Mouse (Mus musculus): Measurements from ENCODE around the gene Ifna6.
"Not testable (repeated sequence)": the region's sequence is repeated elsewhere in the genome, so short reads cannot be mapped to it uniquely, and the experiment has no call there.

Gene Ifna6

DNA sequence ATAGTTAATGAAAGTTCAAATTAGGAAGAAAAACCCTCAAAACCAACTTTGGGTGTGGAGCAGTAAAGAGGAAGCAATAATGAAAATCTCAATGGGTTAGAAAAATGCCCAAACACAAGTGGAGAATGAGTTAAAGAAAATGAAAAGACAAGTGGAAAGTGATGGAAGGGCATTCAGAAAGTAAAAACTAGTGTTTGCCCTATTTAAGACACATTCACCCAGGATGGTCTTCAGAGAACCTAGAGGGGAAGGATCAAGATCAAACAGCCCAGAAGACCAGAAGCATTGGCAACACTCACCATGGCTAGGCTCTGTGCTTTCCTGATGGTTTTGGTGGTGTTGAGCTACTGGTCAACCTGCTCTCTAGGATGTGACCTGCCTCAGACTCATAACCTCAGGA lies at the start of gene Ifna6:
Ifna6 (plus strand) TSS at position 301 of the 400 bp plus-strand sequence.
- not testable (repeated sequence) for DNase-seq (ENCODE audit: low spot score in 2 of 2)

- not testable (repeated sequence) for DNase-seq (ENCODE audit: low spot score in 2 of 2)
Observed at GRCm38 (mm10) chr4:88779550-88779949, 47.7 kb upstream of the Ifna6 start, which contains the start of gene Gm13272. Gene Gm13272 (plus strand): TSS chr4:88779850.

DNA sequence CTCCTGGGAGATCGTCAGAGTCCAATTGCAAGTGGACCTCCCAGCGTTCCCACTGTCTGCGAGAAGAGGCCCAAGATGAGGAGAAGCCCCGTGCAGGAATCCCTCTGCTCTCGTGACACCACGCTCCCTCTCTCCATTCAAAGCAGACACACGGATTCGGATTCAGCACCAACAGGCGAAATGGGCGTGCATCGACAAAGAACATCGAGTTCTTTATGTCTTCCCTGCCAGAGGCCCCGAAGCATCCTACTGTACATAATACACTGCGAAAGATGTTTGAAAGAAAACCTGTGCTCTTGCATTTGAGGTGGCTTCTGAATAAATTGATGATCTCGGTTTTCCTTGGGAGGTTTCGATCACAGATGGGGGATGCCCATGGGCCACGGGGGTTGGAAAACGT lies 46.9 kb upstream of the Ifna6 start:
- DNase-seq (ENCODE audit: low spot score in 2 of 2) = not testable (repeated sequence)

DNA sequence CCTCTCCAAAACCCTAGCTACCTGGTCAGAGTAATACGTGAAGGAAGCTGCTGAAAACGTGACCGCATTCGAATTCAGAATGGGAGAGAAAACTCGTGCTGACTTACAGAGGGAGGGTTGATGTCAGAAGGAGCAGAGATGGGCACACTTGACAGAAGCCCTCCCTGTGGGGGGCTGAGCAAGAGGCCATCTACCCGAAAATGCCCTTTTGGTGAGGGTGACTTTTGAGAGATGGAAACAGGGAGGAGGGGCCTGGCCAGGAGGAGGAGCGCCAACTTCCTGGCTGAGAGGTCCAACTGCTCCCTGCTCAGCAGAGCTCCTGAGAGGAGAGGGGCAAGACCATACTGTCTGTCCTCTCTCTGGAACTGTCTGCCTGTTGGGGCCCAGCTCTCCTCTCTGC lies 45.4 kb upstream of the Ifna6 start, which contains the start of gene Ifnz:
Ifnz (plus strand) TSS at position 301 of the 400 bp plus-strand sequence.
- DNase-seq (ENCODE audit: low spot score in 2 of 2) = not testable (repeated sequence)

GRCm38 (mm10) chr4:88782335-88782734 lies 44.9 kb upstream of the Ifna6 start:
- not testable (repeated sequence) for DNase-seq (ENCODE audit: low spot score in 2 of 2)

- not testable (repeated sequence) for DNase-seq (ENCODE audit: low spot score in 2 of 2)
Observed at GRCm38 (mm10) chr4:88785409-88785808, 41.8 kb upstream of the Ifna6 start, which contains the start of gene Gm13276. Gene Gm13276 (plus strand): TSS chr4:88785709.

- DNase-seq (ENCODE audit: low spot score in 2 of 2) = peak; percentile 30 to 47
Observed at GRCm38 (mm10) chr4:88788402-88788801, 38.8 kb upstream of the Ifna6 start, which contains the start of gene Gm13277. Gene Gm13277 (plus strand): TSS chr4:88788632.

DNA sequence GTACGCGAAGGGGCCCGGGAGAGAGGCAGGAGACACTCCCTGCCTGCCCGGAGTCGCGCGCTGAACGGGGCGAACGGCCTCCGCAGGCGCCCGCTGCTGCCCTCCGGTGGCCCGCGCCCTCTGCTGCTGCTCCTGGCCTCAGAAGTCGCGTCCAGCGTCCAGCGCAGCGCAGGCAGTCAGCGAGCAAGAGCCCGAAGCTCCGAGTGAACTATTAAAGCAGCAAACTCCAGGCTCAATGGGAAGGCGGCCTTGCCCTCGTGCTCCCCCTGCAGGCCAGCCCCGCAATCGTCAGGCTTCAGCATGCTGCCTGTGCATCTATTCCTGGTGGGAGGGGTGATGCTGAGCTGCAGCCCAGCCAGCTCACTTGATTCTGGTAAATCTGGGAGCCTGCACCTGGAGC lies 36.0 kb upstream of the Ifna6 start, which contains the start of gene Gm13278:
Gm13278 (plus strand) TSS at position 301 of the 400 bp plus-strand sequence.
- not testable (repeated sequence) for DNase-seq (ENCODE audit: low spot score in 2 of 2)

GRCm38 (mm10) chr4:88793936-88794675 lies 33.1 kb upstream of the Ifna6 start, which contains the start of gene Gm13275:
Gene Gm13275 (plus strand): TSS chr4:88794487.
- DNase-seq (ENCODE audit: low spot score in 2 of 2) = peak; percentile 34 to 58

DNA sequence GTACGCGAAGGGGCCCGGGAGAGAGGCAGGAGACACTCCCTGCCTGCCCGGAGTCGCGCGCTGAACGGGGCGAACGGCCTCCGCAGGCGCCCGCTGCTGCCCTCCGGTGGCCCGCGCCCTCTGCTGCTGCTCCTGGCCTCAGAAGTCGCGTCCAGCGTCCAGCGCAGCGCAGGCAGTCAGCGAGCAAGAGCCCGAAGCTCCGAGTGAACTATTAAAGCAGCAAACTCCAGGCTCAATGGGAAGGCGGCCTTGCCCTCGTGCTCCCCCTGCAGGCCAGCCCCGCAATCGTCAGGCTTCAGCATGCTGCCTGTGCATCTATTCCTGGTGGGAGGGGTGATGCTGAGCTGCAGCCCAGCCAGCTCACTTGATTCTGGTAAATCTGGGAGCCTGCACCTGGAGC lies 30.1 kb upstream of the Ifna6 start, which contains the start of gene Gm13279:
Gm13279 (plus strand) TSS at position 301 of the 400 bp plus-strand sequence.
- not testable (repeated sequence) for DNase-seq (ENCODE audit: low spot score in 2 of 2)

DNA sequence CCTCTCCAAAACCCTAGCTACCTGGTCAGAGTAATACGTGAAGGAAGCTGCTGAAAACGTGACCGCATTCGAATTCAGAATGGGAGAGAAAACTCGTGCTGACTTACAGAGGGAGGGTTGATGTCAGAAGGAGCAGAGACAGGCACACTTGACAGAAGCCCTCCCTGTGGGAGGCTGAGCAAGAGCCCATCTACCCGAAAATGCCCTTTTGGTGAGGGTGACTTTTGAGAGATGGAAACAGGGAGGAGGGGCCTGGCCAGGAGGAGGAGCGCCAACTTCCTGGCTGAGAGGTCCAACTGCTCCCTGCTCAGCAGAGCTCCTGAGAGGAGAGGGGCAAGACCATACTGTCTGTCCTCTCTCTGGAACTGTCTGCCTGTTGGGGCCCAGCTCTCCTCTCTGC lies 27.9 kb upstream of the Ifna6 start, which contains the start of gene Gm13285:
Gm13285 (plus strand) TSS at position 301 of the 400 bp plus-strand sequence.
- not testable (repeated sequence) for DNase-seq (ENCODE audit: low spot score in 2 of 2)

GRCm38 (mm10) chr4:88802954-88803353 lies 24.3 kb upstream of the Ifna6 start, which contains the start of gene Gm13287:
Gene Gm13287 (plus strand): TSS chr4:88803254.
- not testable (repeated sequence) for DNase-seq (ENCODE audit: low spot score in 2 of 2)

GRCm38 (mm10) chr4:88805231-88805630 lies 22.0 kb upstream of the Ifna6 start, which contains the start of gene Gm13288:
Gene Gm13288 (plus strand): TSS chr4:88805531.
- DNase-seq (ENCODE audit: low spot score in 2 of 2) = not testable (repeated sequence)

GRCm38 (mm10) chr4:88805761-88806160 lies 21.5 kb upstream of the Ifna6 start:
- not testable (repeated sequence) for DNase-seq (ENCODE audit: low spot score in 2 of 2)

DNA sequence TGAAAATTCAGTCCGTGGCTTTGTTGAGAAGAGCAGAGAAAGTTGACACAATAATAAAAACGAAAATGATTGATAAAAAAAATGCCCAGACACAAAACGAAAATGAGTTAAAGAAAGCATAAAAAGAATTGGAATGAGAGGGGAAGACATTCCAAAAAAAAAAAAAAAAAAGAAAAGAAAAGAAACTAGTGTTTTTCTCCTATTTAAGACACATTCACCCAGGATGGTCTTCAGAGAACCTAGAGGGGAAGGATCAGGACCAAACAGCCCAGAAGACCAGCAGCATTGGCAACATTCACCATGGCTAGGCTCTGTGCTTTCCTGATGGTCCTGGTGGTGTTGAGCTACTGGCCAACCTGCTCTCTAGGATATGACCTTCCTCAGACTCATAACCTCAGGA lies 11.3 kb upstream of the Ifna6 start, which contains the start of gene Ifna7:
Ifna7 (plus strand) TSS at position 301 of the 400 bp plus-strand sequence.
- no peak for DNase-seq (ENCODE audit: low spot score in 2 of 2)

DNA sequence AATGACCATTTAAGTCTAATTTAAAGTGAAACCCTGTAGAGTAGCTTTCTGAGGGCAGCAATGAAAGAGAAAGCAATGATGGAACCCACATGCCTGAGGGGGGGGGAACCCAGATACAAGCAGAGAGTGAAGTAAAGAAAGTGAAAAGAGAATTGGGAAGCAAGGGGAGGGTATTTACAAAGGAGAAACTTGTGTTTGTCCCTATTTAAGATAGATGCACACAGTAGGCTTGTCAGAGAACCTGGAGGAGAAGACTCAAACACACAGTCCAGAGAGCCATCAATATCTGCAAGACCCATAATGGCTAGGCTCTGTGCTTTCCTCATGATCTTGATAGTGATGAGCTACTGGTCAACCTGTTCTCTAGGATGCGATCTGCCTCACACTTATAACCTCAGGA lies 7.6 kb upstream of the Ifna6 start, which contains the start of gene Ifna11:
Ifna11 (plus strand) TSS at position 301 of the 400 bp plus-strand sequence.
- no peak for DNase-seq (ENCODE audit: low spot score in 2 of 2)

GRCm38 (mm10) chr4:88822995-88823394 lies 4.2 kb upstream of the Ifna6 start:
- no peak for DNase-seq (ENCODE audit: low spot score in 2 of 2)

DNA sequence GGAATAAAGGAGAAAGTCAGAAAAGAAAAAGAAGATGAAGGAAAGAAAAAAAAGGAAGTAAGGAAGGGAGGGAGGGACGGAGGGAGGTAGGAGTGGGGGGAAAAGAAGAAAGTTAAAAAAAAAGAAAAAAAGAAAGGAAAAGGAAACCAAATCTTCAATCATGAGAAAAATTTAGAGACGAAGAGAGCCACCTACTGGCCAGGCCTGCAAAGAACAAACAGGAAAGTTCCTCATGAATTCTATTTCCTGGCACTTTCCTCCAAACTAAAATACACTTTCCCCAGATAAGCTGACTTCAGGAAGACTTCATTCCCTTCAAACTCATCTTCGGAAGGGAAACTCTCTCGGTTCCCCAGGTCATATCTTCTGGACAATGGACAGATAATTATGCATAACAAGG lies 3.3 kb downstream of the Ifna6 start:
- DNase-seq (ENCODE audit: low spot score in 2 of 2) = no peak

DNA sequence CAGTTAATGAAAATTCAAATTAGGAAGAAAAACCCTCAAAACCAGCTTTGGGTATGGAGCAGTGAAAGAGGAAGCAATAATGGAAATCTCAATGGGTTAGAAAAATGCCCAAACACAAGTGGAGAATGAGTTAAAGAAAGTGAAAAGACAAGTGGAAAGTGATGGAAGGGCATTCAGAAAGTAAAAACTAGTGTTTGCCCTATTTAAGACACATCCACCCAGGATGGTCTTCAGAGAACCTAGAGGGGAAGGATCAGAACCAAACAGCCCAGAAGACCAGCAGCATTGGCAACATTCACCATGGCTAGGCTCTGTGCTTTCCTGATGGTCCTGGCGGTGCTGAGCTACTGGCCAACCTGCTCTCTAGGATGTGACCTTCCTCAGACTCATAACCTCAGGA lies 8.0 kb downstream of the Ifna6 start, which contains the start of gene Ifna5:
Ifna5 (plus strand) TSS at position 301 of the 400 bp plus-strand sequence.
- DNase-seq (ENCODE audit: low spot score in 2 of 2) = not testable (repeated sequence)

- no peak for DNase-seq (ENCODE audit: low spot score in 2 of 2)
Observed at GRCm38 (mm10) chr4:88838828-88839227, 11.6 kb downstream of the Ifna6 start.

- DNase-seq (ENCODE audit: low spot score in 2 of 2) = no peak
Observed at GRCm38 (mm10) chr4:88840058-88840457, 12.8 kb downstream of the Ifna6 start.

- DNase-seq (ENCODE audit: low spot score in 2 of 2) = no peak
Observed at GRCm38 (mm10) chr4:88841438-88841911, 14.3 kb downstream of the Ifna6 start, which contains the start of gene Ifna4. Gene Ifna4 (plus strand): TSS chr4:88841861.
